Mouse (Mus musculus) splenic B cell, adult 2 months (primary cell): Measurements from ENCODE around the gene Mchr1.
A peak's percentile ranks its signal among the peaks of the same experiment; 100 is the strongest.

Experiments
- DNase-seq: peaks from one replicate; pipeline ENCODE4 v3.0.0-alpha.2; 2011; ENCODE audit warnings: low read depth, low spot score
- H3K27me3 ChIP-seq: 2 replicates; pipeline ENCODE4 v1.6.1; 2012; ENCODE audit warnings: mild to moderate bottlenecking, low read length, moderate library complexity, mixed read lengths; ENCODE audit not compliant: control insufficient read depth, poor library complexity, insufficient read depth, severe bottlenecking
- H3K36me3 ChIP-seq: 2 replicates; pipeline ENCODE4 v1.6.1; 2012; ENCODE audit warnings: mild to moderate bottlenecking, low read length, moderate library complexity, mixed read lengths; ENCODE audit not compliant: control insufficient read depth, poor library complexity, insufficient read depth, severe bottlenecking

Mchr1 gene

DNA sequence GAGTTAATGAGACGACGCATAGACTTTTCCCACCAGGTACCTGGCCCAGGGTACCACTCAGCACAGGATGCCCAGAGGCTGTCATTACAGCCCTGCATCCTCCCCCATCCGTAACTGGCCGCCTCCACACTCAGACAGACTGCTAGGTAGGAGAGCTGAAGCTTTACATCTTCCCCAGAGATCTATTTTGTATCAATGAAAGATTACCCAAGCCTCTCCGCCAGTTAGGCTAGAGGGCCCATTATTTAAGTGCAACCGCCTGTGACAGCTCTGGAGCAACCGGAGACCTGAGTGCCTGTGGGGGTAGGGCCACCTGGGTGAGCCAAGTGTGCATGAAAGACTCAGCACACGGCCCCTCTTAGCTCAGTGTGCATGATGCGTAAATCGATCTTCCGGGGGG is 42.6 kb downstream of the Mchr1 start:
- no peaks in the 10 kb centered on the region for H3K36me3 ChIP-seq
- H3K27me3 ChIP-seq, result no peaks in the 10 kb centered on the region
- peak; percentile 36 for DNase-seq

DNA sequence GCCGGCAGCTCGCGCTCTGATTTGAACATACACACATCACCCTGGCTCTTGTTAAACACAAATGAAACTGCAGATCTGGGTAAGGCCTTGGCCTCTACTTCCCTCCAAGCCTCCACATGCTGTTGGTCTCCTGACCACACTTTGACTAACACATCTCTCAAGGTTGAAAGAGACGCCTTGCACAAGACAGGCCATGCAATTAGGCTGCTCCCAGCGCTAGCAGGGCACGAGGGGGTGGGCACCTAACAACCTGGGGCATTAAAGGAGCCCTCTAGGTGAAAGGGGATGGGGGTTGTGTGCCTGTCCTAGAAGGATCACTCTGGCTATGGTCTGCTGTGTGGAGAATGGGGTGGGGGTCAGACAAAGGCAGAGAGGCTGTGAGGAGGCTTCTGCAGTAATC is 43.4 kb downstream of the Mchr1 start:
- no peak for DNase-seq
- no peaks in the 10 kb centered on the region for H3K36me3 ChIP-seq
- no peaks in the 10 kb centered on the region for H3K27me3 ChIP-seq

DNA sequence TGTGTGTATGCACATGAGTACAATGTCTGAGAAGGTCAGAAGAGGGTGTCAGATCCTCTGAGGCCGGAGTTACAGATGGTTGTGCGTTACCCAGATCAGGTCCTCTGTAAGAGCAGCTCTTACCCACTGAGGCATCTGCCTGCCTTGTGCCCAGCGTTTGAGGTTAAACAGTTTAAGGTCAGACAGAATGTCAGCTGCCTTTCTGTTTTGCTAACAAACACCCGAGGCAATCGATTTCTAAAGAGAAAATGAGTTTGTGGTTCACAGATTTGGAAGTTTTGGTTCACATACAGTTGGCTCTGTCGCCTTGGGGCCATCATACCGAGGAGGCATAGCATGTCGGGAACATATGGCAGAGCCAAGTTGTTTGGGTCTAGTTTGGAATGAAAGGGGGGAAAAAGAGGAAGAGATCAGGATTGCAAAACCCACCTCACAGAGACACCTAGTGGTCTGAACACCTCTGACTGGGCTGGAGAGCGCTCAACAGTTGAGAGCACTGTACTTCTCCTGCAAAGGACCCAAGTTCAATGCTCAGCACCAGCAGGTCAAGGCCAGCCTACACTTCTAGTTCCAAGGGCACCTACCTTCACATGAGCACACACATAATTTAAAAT is 48.9 kb downstream of the Mchr1 start:
- DNase-seq, result no peak
- H3K27me3 ChIP-seq, result no peaks in the 10 kb centered on the region
- H3K36me3 ChIP-seq, result no peaks in the 10 kb centered on the region
